Mouse (Mus musculus) layer of hippocampus, adult 2 months (tissue): ENCODE measurements at regions not wholly inside any gene's neighbourhood (a gene's known extent, or its start where the extent isn't known, plus 50 kb on each side); places are given as distances from the start of the nearest gene placed in this dataset.

Experiments used
- DNase-seq, 2 experiments: peaks; one replicate each; pipeline ENCODE4 v3.0.0; 2022; ENCODE audit warnings: low spot score in 2 of 2
- H3K27ac ChIP-seq: fragments of 200-600 bp; 2 replicates; pipeline ENCODE4 v1.8.1; 2022
- H3K4me3 ChIP-seq: fragments of 200-600 bp; 2 replicates; pipeline ENCODE4 v1.8.1; 2022; ENCODE audit warnings: mild to moderate bottlenecking
- CTCF ChIP-seq: fragments of 200-600 bp; conservative IDR thresholded peaks from 2 replicates; pipeline ENCODE4 v1.8.1; 2022; ENCODE audit warnings: antibody characterized with exemption, mild to moderate bottlenecking, moderate library complexity

DNA sequence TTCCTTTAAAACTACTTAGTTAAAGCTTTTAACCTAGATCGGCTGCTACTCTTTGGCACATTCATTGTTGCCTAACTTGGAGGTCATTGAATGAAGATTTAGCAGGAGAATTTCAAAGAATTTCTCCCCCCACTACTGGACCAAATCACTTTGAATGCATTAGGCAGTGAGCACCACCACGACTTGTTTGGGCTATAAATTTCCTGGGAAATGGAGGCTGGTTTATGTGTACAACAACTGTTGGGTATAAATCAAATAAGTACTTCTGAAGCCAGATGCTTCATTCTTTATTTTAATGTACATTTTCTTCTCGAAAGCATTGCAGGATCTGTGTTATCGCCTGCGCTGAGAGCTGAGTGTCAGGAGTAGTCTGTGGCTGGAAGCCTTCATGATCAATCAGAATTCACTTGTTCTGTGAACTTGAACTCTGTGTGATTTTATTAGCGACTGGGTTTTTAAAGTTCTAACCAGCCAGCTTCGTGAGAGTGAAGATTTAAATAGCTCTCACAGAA, 226.5 kb upstream of the Fat1 start:
- no peak overlapping the region for H3K4me3 ChIP-seq
- DNase-seq = no peak
- no peak for TF ChIP-seq CTCF

DNA sequence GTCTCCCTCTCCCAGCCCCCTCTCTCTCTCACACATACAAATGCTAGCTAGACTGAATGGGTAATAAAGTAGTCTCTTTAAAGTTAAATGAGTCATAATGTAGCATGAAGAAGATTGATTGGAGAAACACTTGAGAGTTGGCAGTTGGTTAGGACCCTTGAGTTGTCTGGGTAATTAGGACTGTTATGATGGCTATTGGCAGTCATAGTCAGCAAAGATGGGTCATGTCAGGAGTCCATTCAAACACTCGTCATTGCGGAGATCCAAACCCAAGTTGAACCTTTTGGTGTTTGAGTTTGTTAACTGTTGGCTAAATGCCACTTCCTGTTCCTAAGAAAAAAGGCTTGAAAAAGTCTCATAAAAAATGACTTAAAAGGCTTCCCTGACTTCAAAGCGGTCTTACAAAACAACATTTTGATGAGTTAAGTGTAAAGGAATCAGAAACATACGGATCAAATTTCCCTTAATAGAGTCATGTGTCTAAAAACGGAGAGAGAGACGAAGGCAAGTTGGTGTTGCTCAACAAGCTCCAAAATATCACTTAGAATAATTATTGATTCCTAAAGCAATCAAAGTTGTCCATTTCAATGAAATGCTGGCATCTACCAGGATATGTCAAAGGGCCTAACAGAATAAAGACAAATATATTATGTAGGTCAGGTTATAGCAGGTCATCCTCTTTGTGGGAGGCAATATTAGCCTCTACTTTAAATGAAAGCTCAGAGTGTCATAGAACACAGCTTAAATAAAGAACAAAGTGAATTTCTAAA, 225.9 kb upstream of the Fat1 start:
- Histone ChIP-seq H3K27ac (no peak overlapping the region), H3K4me3 (no peak overlapping the region)
- no peak for DNase-seq
- no peak for TF ChIP-seq CTCF

More for the DNA sequence above, 226.5 kb upstream of the Fat1 start:
- no peak overlapping the region for H3K27ac ChIP-seq

DNA sequence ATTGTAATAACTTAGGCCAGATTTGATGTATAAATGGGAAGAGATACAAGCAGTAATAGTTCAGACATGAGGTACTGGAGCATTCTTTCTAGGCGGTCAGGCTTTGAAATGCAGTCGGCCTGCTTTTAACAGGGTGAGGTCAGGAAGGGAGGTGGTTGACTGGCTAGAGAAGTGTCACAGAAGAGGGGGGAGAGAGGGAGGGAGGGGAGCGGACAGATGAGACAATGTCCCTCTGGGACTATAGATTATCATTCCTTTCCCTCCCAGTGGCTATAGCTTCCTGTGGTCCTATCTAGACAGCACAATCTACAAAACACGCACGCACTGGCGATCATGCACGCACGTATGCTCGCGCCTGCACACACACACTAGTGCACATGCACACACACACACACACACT, 200.7 kb upstream of the Fat1 start:
- TF ChIP-seq CTCF = no peak
- no peak for DNase-seq
- Histone ChIP-seq H3K27ac (no peak overlapping the region), H3K4me3 (no peak overlapping the region)

DNA sequence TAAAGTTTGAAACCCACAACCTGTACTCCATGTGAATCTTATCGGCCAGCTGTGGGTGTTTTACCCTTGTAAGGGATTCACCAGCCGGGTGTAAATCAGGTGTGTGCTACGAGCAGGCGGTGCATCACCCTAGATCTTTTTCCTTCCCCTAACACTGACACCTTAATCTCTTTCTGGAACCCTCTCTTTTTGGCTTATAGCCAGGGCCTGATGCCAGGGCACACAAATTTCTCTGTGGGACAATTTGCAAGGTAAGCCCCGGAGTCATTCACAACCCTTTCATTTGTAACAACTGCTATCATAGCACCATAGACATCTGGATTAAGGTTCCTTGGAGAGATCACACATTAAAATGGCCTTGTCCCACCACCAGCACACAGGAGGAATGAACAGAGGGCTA, 199.4 kb upstream of the Fat1 start:
- no peak overlapping the region for H3K27ac ChIP-seq
- no peak overlapping the region for H3K4me3 ChIP-seq
- no peak for TF ChIP-seq CTCF
- no peak for DNase-seq

DNA sequence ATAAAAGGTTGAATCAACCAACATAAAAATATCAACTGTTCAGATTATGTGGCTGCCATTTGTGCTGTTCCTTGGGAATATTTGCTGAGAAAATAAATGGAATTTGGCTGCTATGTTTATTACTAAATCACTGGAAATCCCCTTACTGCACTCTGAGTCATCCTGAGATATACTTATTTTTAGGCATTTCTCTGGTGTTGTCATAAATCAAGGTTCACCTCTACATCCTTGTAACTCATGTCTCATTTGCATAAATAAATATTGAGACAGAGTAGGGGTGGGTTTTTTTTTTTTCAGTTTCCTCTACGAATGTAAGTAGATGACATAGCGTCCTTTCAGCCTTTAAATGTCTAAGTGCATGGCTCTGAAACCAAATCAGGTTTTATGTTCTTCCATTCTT, 191.9 kb upstream of the Fat1 start:
- Histone ChIP-seq H3K27ac (no peak overlapping the region), H3K4me3 (no peak overlapping the region)
- DNase-seq = no peak
- no peak for TF ChIP-seq CTCF

DNA sequence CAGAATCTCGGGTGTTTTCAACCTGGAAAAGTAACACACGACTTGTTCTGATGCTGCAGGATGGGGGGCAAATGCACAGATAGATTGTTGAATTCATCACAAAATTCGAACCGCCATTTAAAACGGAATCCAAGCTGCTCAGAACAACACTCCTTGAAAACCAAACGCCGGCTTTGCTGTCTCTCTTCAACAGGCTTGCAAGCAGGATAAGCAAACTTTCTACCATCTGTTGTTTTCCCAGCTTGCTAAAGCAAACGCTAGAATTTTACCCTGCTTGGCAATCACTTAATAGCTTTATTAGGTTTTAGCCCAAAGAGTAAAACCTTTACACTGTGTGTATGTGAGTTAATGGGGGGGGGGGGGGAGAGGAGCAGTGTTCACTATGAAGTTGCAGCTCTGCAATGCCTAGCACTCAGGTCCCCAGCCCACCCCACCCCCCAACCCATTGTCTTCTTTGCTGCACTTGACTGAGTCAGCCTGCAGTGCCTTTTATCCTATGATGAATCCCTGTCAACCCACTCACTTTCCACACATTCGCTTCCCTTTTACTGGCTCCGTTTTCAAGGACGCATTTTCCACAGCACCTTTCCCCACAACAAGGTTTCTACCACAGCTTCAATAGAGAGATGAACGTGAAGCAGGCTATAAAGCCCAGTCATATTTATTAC, 190.1 kb upstream of the Fat1 start:
- peak; percentile 35 to 44 for DNase-seq
- Histone ChIP-seq H3K4me3 (no peak overlapping the region), H3K27ac (no peak overlapping the region)
- no peak for TF ChIP-seq CTCF

DNA sequence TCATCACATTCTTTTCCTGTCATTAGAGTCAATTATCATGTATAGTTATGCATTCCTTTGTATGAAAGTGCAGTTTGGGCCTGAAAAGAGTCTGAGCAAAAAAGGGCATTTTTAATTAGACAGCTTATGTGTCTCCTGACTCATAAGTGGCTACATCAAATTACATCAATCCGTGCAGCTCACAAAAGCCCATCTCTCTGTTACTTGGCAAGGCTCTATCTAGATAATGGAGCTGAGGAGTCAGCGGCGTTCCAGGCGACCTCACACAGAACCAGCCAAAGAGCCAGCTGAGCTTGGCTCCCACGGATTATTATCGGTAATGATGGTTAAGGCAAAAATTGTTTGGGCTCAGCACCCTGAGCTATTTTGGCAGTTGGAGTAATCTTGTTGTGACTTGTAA, 176.5 kb upstream of the Fat1 start:
- TF ChIP-seq CTCF = no peak
- no peak overlapping the region for H3K4me3 ChIP-seq
- no peak for DNase-seq
- no peak overlapping the region for H3K27ac ChIP-seq

DNA sequence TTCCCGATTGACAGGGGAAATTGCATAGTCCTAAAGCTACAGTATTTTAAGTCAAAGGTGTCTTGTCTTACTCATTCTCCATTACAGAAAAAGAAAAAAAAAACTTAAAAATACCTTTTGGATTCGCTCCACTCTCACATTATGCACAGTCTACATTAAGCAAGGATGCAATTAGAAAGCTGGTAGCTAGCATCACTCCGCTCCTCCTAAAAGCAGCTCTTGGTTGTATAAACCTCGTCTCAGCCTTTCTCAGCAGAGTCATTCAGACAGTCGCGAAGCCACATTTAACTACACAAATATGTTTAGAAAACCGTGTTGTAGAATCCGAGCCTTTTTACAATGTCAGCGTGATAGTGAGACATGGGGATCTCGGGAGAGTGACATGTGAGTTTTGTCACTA, 172.5 kb upstream of the Fat1 start:
- Histone ChIP-seq H3K4me3 (no peak overlapping the region), H3K27ac (no peak overlapping the region)
- no peak for DNase-seq
- TF ChIP-seq CTCF = no peak

DNA sequence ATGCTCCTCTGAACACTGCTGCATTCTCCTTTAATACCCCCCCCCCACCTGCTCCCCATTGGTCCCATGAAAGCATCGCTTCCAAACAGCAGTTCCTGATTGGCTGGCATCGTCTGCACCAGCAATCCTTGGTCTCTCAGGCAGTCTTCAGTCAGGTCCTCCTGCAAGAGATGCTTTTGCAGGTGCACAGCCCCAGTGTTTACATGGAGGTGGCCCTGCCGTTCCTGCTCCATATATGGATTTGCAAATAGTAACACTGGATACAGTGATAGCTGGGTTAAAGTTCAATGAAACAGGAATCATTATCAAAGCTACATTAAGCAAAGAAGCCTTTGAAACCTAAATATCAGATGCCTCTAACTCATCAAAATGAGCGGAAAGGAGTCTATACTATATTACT, 170.1 kb upstream of the Fat1 start:
- DNase-seq = no peak
- no peak for TF ChIP-seq CTCF
- H3K4me3 ChIP-seq = no peak overlapping the region
- H3K27ac ChIP-seq = no peak overlapping the region

DNA sequence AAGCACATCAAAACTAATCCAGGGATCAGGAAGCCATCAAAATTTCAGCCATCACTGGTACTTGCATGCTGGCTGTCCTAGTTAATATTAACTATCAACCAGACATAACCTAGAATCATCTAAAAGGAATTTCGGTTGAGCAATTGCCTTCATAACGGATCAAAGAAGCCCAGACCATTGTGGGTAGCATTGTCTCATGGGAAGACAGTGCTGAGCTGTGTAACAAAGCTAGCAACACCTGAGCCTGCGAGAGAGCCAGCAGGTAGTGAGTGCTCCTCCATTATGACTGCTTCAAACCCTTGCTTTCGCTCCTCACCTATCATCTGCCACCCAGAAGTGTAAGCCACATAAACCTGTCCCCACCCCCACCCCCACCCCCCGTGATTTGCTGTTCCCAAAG, 169.6 kb upstream of the Fat1 start:
- no peak overlapping the region for H3K4me3 ChIP-seq
- no peak overlapping the region for H3K27ac ChIP-seq
- TF ChIP-seq CTCF = no peak
- no peak for DNase-seq

DNA sequence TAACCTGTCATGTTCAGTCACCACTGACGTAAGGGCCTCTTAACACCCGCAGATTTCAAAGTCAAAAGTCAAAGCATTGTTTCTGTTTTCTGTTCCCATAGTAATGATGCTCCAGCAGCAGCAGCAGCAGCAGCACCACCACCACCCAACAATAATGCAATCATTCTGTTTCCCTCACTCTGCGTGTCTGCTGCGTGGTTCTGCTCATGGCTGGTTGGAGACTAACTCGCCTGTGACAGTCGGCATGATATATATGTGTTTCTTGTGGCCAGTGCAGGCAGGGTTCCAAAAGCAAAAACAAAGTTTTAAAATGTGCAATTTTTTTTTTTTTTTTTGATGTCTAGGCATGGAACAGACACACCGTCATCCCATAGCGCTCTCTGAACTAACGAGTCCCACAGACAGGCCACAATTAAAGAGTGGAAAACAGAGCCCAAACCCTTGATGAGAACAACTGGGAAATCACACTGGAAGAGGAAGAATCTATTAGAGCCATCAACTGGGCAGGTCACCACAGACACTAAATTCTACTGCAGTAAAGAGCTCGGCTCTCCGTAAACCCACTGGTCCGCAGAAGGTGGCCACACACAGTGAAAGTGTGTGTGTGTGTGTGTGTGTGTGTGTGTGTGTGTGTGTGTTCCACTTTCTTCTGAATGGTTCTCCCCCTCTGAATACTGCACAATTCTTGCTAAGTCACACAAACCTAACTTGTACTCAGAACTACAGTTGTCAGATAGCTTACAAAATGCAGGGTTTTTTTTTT, 169.0 kb upstream of the Fat1 start:
- no peak for DNase-seq
- no peak for TF ChIP-seq CTCF
- Histone ChIP-seq H3K27ac (no peak overlapping the region), H3K4me3 (no peak overlapping the region)

DNA sequence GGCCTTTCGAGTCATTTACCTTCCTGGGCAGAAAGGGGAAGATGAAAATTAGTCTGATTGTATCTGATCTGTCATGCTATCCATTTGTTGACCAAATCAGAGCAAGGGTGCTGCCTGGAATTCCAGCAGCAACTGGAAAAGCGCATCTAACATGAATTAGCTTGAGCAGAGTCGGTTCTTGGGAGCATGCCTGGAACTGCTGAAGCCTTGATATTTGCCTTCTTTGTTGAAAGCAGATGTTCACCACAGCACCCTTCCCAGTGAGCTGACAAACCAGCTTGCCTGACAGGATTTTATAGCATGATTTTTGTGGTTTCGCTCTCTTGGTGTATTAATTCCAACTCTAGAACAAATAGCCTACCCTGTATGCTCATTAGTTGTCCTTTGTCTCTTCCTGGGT, 168.0 kb upstream of the Fat1 start:
- Histone ChIP-seq H3K4me3 (no peak overlapping the region), H3K27ac (no peak overlapping the region)
- TF ChIP-seq CTCF = no peak
- DNase-seq = no peak

DNA sequence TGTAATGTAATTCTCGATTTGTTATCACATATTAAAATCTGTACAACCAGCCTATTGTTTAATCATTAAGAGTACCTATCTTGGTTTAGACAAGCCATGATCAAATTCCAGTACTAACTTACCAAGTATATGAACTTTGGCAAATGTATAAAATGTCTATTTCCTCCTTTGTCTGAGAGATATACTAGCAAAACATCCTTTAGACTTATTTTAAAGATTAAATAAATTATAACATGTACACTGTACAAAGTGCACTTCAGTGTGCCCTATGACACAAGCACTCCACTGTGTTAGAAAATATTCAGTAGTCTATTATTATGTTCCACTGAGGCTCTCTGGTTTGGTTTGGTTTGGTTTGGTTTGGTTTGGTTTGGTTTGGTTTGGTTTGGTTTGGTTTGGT, 156.0 kb upstream of the Fat1 start:
- no peak for DNase-seq
- no peak overlapping the region for H3K4me3 ChIP-seq
- no peak overlapping the region for H3K27ac ChIP-seq
- no peak for TF ChIP-seq CTCF
